Comparison of ENCODE assay signal across 9 mouse cellular contexts in genomic region chr9:41328056-41328455, GRCm38 (mm10).
A peak's percentile ranks its signal among the peaks of the same experiment; 100 is the strongest.
DNase-seq lines count a peak whose midpoint lies in the region; ATAC-seq and TF ChIP-seq lines count a peak whose summit lies in the region.
"Had no signal": no experiment of that assay in that cellular context is flagged by ENCODE, and none has a peak within 500 bp of the region (broad histone marks: within the 10 kb centered on the region; RNA-seq: fewer than 3 reads in every experiment).

No protein-coding gene starts in this region.

- ATAC-seq in heart, embryonic 12.5 days (ENCODE audit: insufficient number of reproducible peaks, low FRiP score) = no peak
- no peak for ATAC-seq in heart, embryonic 14.5 days (ENCODE audit: insufficient number of reproducible peaks, insufficient read depth, low FRiP score, low read depth)
- ATAC-seq in midbrain, embryonic 11.5 days (ENCODE audit: low FRiP score) = peak; percentile 43; the same call in 1 of the 2 replicates

- no peaks in the 10 kb centered on the region for H3K27me3 ChIP-seq in heart, adult 2 months (ENCODE audit: control insufficient read depth, insufficient read depth, low read length)
- H3K27me3 ChIP-seq in heart, embryonic 12.5 days (replicated peaks) = no peaks in the 10 kb centered on the region
- H3K27me3 ChIP-seq in heart, embryonic 14.5 days (ENCODE audit: control insufficient read depth, insufficient read depth, low read length) = no peaks in the 10 kb centered on the region
- H3K27me3 ChIP-seq in midbrain, embryonic 11.5 days (ENCODE audit: control insufficient read depth, insufficient read depth, low read length) = no peaks in the 10 kb centered on the region

- TF ChIP-seq EP300 in heart, adult 2 months (IDR thresholded peaks at IDR 0.05; ENCODE audit: insufficient read depth, low read depth, low read length) = no peak

- TF ChIP-seq POLR2A in heart, adult 2 months (IDR thresholded peaks at IDR 0.05; ENCODE audit: insufficient read depth, low read depth, low read length) = no peak

- intact Hi-C loops in heart, adult 2 months (cut with DNase I) = loop anchor here (5.0 kb wide), 4 partner anchors 64 to 134 kb away; no protein-coding TSS in a partner anchor

- TF ChIP-seq CTCF in heart, adult 2 months (IDR thresholded peaks at IDR 0.05) = no peak

- no peak overlapping the region for H3K4me3 ChIP-seq in heart, adult 2 months
- H3K4me3 ChIP-seq in heart, embryonic 12.5 days = no peak overlapping the region
- no peak overlapping the region for H3K4me3 ChIP-seq in heart, embryonic 14.5 days (ENCODE audit: control insufficient read depth in 1 of 2, insufficient read depth in 1 of 2, low read depth in 1 of 2, low read length in 2 of 2)
- H3K4me3 ChIP-seq in midbrain, embryonic 11.5 days (ENCODE audit: low read depth, low read length) = peak overlapping the region; percentile 18

- no peak overlapping the region; the same call in 1 of the 2 replicates for H3K4me2 ChIP-seq in heart, embryonic 12.5 days
- H3K4me2 ChIP-seq in heart, embryonic 14.5 days (ENCODE audit: low read length) = peak overlapping the region; percentile 33
- peak overlapping the region; percentile 39 for H3K4me2 ChIP-seq in midbrain, embryonic 11.5 days

- H3K36me3 ChIP-seq in heart, adult 2 months (ENCODE audit: control insufficient read depth, insufficient read depth, low read length) = no peaks in the 10 kb centered on the region
- H3K36me3 ChIP-seq in heart, embryonic 12.5 days = no peaks in the 10 kb centered on the region
- H3K36me3 ChIP-seq in heart, embryonic 14.5 days (ENCODE audit: control insufficient read depth, insufficient read depth, low read length) = no peaks in the 10 kb centered on the region
- H3K36me3 ChIP-seq in midbrain, embryonic 11.5 days (ENCODE audit: control insufficient read depth, insufficient read depth, low read length) = no peaks in the 10 kb centered on the region

- H3K27ac ChIP-seq in heart, adult 2 months = peak overlapping the region; percentile 11; the same call in 1 of the 2 replicates
- H3K27ac ChIP-seq in heart, embryonic 12.5 days (ENCODE audit: poor library complexity, severe bottlenecking) = no peak overlapping the region; the same call in 1 of the 2 replicates
- H3K27ac ChIP-seq in heart, embryonic 14.5 days (replicated peaks in 1 of 2; ENCODE audit: control insufficient read depth in 1 of 2, insufficient read depth in 1 of 2, low read depth in 2 of 2, low read length in 2 of 2) = peak overlapping the region in 1 of 2 experiments; percentile 46; a peak in 2 of 4 replicates
- peak overlapping the region; percentile 55; the same call in 1 of the 2 replicates for H3K27ac ChIP-seq in midbrain, embryonic 11.5 days (ENCODE audit: low read depth, low read length)

- 0 out of 2 replicates have a peak, but pooled peaks cover 4% of the 10 kb centered on the region for H3K9me3 ChIP-seq in heart, embryonic 12.5 days (replicated peaks)
- H3K9me3 ChIP-seq in heart, embryonic 14.5 days (ENCODE audit: control insufficient read depth, low read length) = no peaks in the 10 kb centered on the region
- no peaks in the 10 kb centered on the region; the same call in 1 of the 2 replicates for H3K9me3 ChIP-seq in midbrain, embryonic 11.5 days (ENCODE audit: control insufficient read depth, low read length)

- no peak for DNase-seq in heart, adult 2 months
- peak; percentile 16 for DNase-seq in brain, adult 2 months (ENCODE audit: low read depth, low spot score)
- DNase-seq in midbrain, embryonic 11.5 days (ENCODE audit: low spot score, missing footprints) = no peak
- DNase-seq in adrenal gland, adult 2 months = no peak
- DNase-seq in cerebellum, adult 11 months = no peak
- no peak for DNase-seq in testis, postnatal 14 days (ENCODE audit: low spot score)
- DNase-seq: spleen, adult 18-20 months had no signal

- peaks cover 5% of the 10 kb centered on the region for H3K4me1 ChIP-seq in heart, adult 2 months (ENCODE audit: control insufficient read depth, insufficient read depth, low read length)
- H3K4me1 ChIP-seq in heart, embryonic 12.5 days (replicated peaks) = peaks cover 19% of the 10 kb centered on the region
- H3K4me1 ChIP-seq in heart, embryonic 14.5 days (ENCODE audit: control insufficient read depth in 2 of 2, insufficient read depth in 2 of 2, low read length in 2 of 2) = peaks cover 7 to 15% of the 10 kb centered on the region in 2 experiments
- peaks cover 24% of the 10 kb centered on the region for H3K4me1 ChIP-seq in midbrain, embryonic 11.5 days (ENCODE audit: control insufficient read depth, insufficient read depth, low read length)

- no peak overlapping the region for H3K9ac ChIP-seq in heart, adult 2 months (ENCODE audit: low read depth, low read length)
- no peak overlapping the region; the same call in 1 of the 2 replicates for H3K9ac ChIP-seq in heart, embryonic 12.5 days
- H3K9ac ChIP-seq in heart, embryonic 14.5 days (ENCODE audit: low read length) = peak overlapping the region; percentile 27; the same call in 1 of the 2 replicates
- H3K9ac ChIP-seq in midbrain, embryonic 11.5 days (ENCODE audit: low read length) = peak overlapping the region; percentile 40

- 18% methylated on average over 1 of the region's 1 CpGs for WGBS in heart, adult 2 months
- 17% methylated on average over 1 of the region's 1 CpGs for WGBS in heart, embryonic 12.5 days
- 9% methylated on average over 1 of the region's 1 CpGs for WGBS in heart, embryonic 14.5 days
- 4% methylated on average over 1 of the region's 1 CpGs for WGBS in midbrain, embryonic 11.5 days

- no peaks in the 10 kb centered on the region for H3K79me2 ChIP-seq in heart, adult 2 months (replicated peaks; ENCODE audit: control insufficient read depth, insufficient read depth, low read length)

Comparison
In these comparisons a context has a peak if more than half of its experiments do, and no peak if none do; other contexts are left out.
1. H3K9ac ChIP-seq: peak in heart, embryonic 14.5 days (single experiment) and midbrain, embryonic 11.5 days (single experiment); none in heart, adult 2 months (single experiment) and heart, embryonic 12.5 days (single experiment).